Mouse (Mus musculus) frontal cortex, postnatal 25 days (tissue): ENCODE measurements around the gene Ccl6.

Experiments
- DNase-seq, 2 experiments: peaks; one replicate each; pipeline ENCODE4 v3.0.0; 2022; ENCODE audit warnings: low spot score in 2 of 2

Gene Ccl6

GRCm38 (mm10) chr11:83595669-83596455 lies 3.0 kb upstream of the Ccl6 start:
- no peak for DNase-seq

GRCm38 (mm10) chr11:83593453-83593852 lies 566 bp upstream of the Ccl6 start:
- no peak for DNase-seq

- DNase-seq, result no peak
Measured at GRCm38 (mm10) chr11:83584232-83584631, 8.7 kb downstream of the Ccl6 start.

- no peak for DNase-seq
Measured at GRCm38 (mm10) chr11:83583450-83583754, 9.5 kb downstream of the Ccl6 start.

GRCm38 (mm10) chr11:83582626-83583449 lies 10.0 kb downstream of the Ccl6 start:
- no peak for DNase-seq

- DNase-seq, result no peak
Measured at GRCm38 (mm10) chr11:83581626-83582610, 11.0 kb downstream of the Ccl6 start.

GRCm38 (mm10) chr11:83580699-83581232 lies 12.1 kb downstream of the Ccl6 start:
- DNase-seq, result no peak

- no peak for DNase-seq
Measured at GRCm38 (mm10) chr11:83578999-83579398, 13.9 kb downstream of the Ccl6 start.

- no peak for DNase-seq
Measured at GRCm38 (mm10) chr11:83578186-83578760, 14.6 kb downstream of the Ccl6 start, which contains the start of gene Ccl9. Gene Ccl9, minus strand, starts transcription at chr11:83578636.

- DNase-seq, result no peak
Measured at GRCm38 (mm10) chr11:83576927-83577555, 15.8 kb downstream of the Ccl6 start.

GRCm38 (mm10) chr11:83572834-83573233 lies 20.1 kb downstream of the Ccl6 start:
- DNase-seq, result no peak

GRCm38 (mm10) chr11:83572223-83572622 lies 20.7 kb downstream of the Ccl6 start:
- no peak for DNase-seq

- DNase-seq, result no peak
Measured at GRCm38 (mm10) chr11:83570189-83570588, 22.7 kb downstream of the Ccl6 start.

GRCm38 (mm10) chr11:83569249-83569648 lies 23.6 kb downstream of the Ccl6 start:
- DNase-seq, result no peak

GRCm38 (mm10) chr11:83568786-83569185 lies 24.1 kb downstream of the Ccl6 start:
- DNase-seq, result no peak

GRCm38 (mm10) chr11:83568061-83568460 lies 24.8 kb downstream of the Ccl6 start:
- no peak for DNase-seq

GRCm38 (mm10) chr11:83567311-83567710 lies 25.6 kb downstream of the Ccl6 start:
- DNase-seq, result no peak

- DNase-seq, result no peak
Measured at GRCm38 (mm10) chr11:83566617-83567016, 26.3 kb downstream of the Ccl6 start.

- no peak for DNase-seq
Measured at GRCm38 (mm10) chr11:83563754-83564153, 29.1 kb downstream of the Ccl6 start.

- no peak for DNase-seq
Measured at GRCm38 (mm10) chr11:83562311-83562887, 30.5 kb downstream of the Ccl6 start.
